Mouse (Mus musculus) megakaryocyte, embryonic 14.5 days (primary cell): ENCODE results near the gene Wrnip1. TPM values are rescaled to one million over a fixed set of nuclear protein-coding genes. Genes with fewer than 3 reads are reported as not detected.
"Not testable (repeated sequence)": the region's sequence is repeated elsewhere in the genome, so short reads cannot be mapped to it uniquely, and the experiment has no call there.

Source experiments
- H3K27me3 ChIP-seq: replicated peaks from 2 replicates; pipeline ENCODE3; 2012; ENCODE audit warnings: inconsistent platforms
- H3K36me3 ChIP-seq: replicated peaks from 2 replicates; pipeline ENCODE3; 2012; ENCODE audit warnings: low read length, inconsistent platforms, mixed read lengths
- H3K4me1 ChIP-seq: 2 replicates; pipeline ENCODE4 v1.6.1; 2012; ENCODE audit warnings: inconsistent platforms
- H3K4me3 ChIP-seq: replicated peaks from 2 replicates; pipeline ENCODE3; 2012; ENCODE audit warnings: moderate library complexity, mild to moderate bottlenecking, inconsistent platforms
- H3K9me3 ChIP-seq: 2 replicates; pipeline ENCODE4 v1.6.1; 2012; ENCODE audit warnings: inconsistent platforms
- FLI1 ChIP-seq: IDR thresholded peaks from 2 replicates; pipeline ENCODE4 v1.6.1; 2012; ENCODE audit warnings: low read length, inconsistent platforms, mixed read lengths
- GATA1 ChIP-seq: IDR thresholded peaks from 3 replicates; pipeline ENCODE4 v1.6.1; 2012; ENCODE audit warnings: mixed read lengths, low read length, inconsistent platforms, borderline replicate concordance
- polyA plus RNA-seq: library from polyadenylated mRNA; stranded (reverse); fragments of >175 nt; gene quantifications from 2 replicates; pipeline ENCODE4 v1.2.3, GENCODE M21; 2012; ENCODE audit warnings: low replicate concordance; ENCODE audit not compliant: insufficient read depth

Wrnip1 gene
- polyA plus RNA-seq, 1 experiment, result 19.4 TPM

- H3K36me3 ChIP-seq, result no peaks in the 10 kb centered on the region
- H3K4me3 ChIP-seq, result no peak overlapping the region
- H3K27me3 ChIP-seq, result peaks cover 16% of the 10 kb centered on the region
- no peaks in the 10 kb centered on the region for H3K9me3 ChIP-seq
- peaks cover 30% of the 10 kb centered on the region for H3K4me1 ChIP-seq
- TF ChIP-seq FLI1 (no peak), GATA1 (no peak)
Observed at GRCm38 (mm10) chr13:32866484-32866883, 64.6 kb downstream of the Wrnip1 start.

GRCm38 (mm10) chr13:32867030-32867429 is 65.2 kb downstream of the Wrnip1 start:
- Histone ChIP-seq H3K27me3 (peaks cover 16% of the 10 kb centered on the region), H3K9me3 (no peaks in the 10 kb centered on the region), H3K4me3 (no peak overlapping the region), H3K36me3 (no peaks in the 10 kb centered on the region), H3K4me1 (peaks cover 26% of the 10 kb centered on the region)
- TF ChIP-seq FLI1 (no peak), GATA1 (no peak)

- H3K36me3 ChIP-seq, H3K4me3 ChIP-seq, H3K9me3 ChIP-seq: not testable (repeated sequence)
- Histone ChIP-seq H3K4me1 (peaks cover 19% of the 10 kb centered on the region), H3K27me3 (peaks cover 10% of the 10 kb centered on the region)
Observed at GRCm38 (mm10) chr13:32868233-32868632, 66.4 kb downstream of the Wrnip1 start.

- H3K9me3 ChIP-seq, result no peaks in the 10 kb centered on the region
- peaks cover 19% of the 10 kb centered on the region for H3K4me1 ChIP-seq
- H3K36me3 ChIP-seq, result no peaks in the 10 kb centered on the region
- H3K4me3 ChIP-seq, result no peak overlapping the region
- peaks cover 7% of the 10 kb centered on the region for H3K27me3 ChIP-seq
- TF ChIP-seq FLI1, result no peak
- no peak for TF ChIP-seq GATA1
Observed at GRCm38 (mm10) chr13:32868843-32869242, 67.0 kb downstream of the Wrnip1 start.

Other genes starting within 250 kb of the Wrnip1 start
- gene Mylk4, start 18.1 kb upstream of the Wrnip1 start, polyA plus RNA-seq, result not detected in 2 replicates
- not detected in 2 replicates for gene D930007J09Rik, start 811 bp downstream of the Wrnip1 start, polyA plus RNA-seq
- 1.4 TPM in 1 of 2 replicates, not detected in the other for gene Serpinb1a, start 49.1 kb downstream of the Wrnip1 start, polyA plus RNA-seq
- not detected in 2 replicates for gene Serpinb1c, start 96.2 kb downstream of the Wrnip1 start, polyA plus RNA-seq
- gene Serpinb6b, start 163.2 kb downstream of the Wrnip1 start, polyA plus RNA-seq, result 0.19 TPM in 1 of 2 replicates, not detected in the other
- gene Serpinb9, start 201.2 kb downstream of the Wrnip1 start, polyA plus RNA-seq, result 0.55 TPM in 1 of 2 replicates, not detected in the other
- gene Serpinb9b, start 225.4 kb downstream of the Wrnip1 start, polyA plus RNA-seq, result 0.12 TPM in 1 of 2 replicates, not detected in the other